Mouse (Mus musculus) right cerebral cortex, adult 2 months (tissue): ENCODE measurements around the gene Ptprd.

ENCODE experiments used
- DNase-seq, 2 experiments: peaks; one replicate each; pipeline ENCODE4 v3.0.0; 2021 to 2022; ENCODE audit warnings: low spot score in 2 of 2

Ptprd gene

DNA sequence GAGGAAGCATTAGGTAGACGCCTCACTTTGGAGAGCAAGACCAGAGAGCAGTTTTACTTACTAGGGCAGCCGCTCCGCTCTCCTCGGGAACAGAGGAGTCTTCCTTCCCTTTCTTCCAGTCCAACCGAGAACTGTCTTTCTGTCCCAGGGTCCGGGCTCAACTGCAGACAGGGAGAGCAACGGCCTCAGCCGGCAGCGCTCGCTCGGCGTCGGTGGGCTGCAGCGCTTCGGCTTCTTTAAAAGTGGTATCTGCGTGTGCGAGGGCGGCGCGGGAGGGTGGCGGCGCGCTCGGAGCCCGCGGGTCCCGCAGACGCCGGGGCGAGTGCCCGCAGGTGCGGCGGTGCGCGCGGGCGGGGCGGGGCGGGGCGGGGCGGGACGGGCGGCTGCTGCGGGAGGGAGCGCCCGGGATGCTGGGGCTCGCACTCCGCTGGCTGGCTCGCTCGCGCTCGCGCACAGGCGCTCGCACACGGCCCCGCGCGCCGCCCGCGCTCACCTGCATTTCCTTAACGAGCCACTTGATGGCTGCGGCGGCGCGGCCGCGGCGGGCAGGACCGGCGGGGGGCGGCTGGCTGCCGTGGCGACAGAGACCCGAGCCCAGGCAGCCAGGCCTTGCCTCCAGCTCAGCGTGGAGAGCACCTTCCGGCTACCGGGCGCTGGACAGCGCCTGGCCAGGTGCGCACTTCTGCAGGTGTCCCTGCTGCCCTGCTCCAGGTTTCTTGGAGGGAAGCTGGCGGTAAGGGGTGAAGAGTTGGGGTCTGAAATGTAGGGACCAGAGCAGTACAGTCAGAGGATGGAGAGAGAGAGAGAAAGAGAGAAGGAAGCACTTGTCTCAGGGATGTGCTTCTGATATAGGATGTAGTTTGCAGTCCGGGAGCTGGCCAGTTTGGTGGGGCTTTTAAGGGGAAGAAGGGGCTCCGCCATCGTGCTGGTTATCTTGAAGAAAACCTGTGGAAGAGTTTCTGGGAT is at the start of gene Ptprd:
Gene Ptprd (minus strand): TSS at position 433 of the 966 bp plus-strand sequence.
- peak; percentile 52 to 59 for DNase-seq

DNA sequence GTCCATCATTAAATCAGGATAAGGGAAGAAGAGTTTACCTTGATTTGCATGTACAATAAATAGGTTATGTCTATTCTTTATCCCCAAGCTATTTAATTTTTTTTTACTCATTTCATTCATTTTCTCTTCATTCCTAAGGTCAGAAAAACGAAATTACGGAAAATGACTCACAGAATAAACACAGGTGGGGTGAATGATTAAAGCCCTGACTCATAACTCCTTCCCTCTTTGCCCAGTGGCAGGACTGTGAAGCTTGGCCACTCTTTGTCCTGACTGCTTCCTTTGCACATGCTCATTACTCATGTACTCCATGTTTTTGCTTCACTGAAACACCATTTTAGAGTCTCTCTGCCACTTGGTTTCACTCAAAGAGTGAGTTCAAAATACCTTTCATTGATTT is 24.1 kb upstream of the Ptprd start:
- DNase-seq, result no peak

DNA sequence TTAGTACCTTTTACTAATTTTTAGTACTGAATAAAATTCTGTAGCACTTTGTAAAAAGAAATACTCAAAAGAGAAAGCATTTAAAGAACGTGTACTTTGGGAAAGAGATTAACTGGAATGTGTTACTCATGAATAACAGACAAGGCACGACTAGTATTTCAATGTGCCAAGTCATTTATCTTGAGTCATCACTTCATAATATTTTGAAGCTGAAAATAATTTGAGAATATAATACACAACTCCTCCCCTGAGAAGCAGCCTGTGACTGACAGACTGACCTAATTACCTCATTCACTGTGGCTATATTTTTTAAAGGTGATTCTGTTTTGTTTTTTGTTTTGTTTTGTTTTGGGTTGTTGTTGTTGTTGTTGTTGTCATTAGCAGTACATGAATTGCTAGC is 23.6 kb upstream of the Ptprd start:
- no peak for DNase-seq

DNA sequence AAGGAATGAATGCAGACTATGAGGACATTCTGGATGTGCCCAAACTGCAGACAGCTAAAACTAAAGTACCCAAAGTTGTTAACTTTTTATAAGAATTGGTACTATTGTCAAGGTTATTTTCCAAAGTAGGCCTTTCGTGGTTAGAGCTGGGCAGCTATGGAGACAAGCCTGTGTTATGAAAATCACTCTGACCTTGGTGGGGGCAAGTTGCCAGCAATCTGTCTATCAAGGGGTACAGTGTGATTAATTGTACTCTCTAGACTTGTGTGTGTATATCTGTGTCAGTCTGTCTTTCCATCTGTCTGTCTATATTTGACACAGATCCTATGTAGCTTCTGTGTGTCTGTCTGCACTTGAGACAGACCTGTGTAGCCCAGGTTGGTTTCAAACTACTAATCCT is 22.9 kb upstream of the Ptprd start:
- DNase-seq, result no peak

DNA sequence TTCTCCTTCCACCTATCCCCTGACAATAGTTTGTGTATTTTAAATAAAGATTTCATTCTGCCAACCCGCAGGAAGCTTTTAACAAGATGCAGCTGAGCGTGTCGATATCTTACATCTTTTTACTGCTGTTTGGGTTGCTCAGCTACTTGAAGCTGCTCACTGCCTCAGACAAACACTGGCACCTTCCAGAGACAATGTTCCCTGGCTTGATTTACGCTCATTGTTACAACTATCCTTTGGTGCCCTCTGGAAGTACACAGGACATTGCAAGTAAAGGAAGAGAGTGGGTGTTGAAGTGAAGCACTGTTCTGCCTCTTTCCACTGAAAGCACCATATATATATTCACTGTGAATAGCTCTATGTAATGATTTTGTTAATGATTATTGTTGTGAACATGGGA is 2.2 kb upstream of the Ptprd start:
- peak in 1 of 2 experiments; percentile 31 for DNase-seq

DNA sequence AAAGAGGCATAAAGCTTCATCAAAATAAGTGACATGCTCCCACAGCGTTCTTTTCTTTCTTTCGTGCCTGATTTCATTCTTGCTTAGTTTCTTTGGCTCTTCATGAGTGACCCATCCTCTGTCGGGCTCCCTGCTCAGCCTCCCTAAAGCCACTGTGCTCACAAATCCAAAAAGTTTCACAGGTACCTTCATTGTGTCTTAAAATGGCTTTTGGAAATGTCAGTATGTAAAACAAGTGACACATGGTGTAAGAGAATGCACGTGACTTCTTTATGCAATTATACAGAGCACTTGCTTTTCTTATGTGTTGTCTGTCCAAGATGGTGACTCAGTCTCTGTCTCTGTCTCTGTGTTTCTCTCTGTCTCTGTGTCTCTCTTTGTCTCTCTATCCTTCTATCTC is 1.2 kb upstream of the Ptprd start:
- DNase-seq, result peak in 1 of 2 experiments; percentile 24

DNA sequence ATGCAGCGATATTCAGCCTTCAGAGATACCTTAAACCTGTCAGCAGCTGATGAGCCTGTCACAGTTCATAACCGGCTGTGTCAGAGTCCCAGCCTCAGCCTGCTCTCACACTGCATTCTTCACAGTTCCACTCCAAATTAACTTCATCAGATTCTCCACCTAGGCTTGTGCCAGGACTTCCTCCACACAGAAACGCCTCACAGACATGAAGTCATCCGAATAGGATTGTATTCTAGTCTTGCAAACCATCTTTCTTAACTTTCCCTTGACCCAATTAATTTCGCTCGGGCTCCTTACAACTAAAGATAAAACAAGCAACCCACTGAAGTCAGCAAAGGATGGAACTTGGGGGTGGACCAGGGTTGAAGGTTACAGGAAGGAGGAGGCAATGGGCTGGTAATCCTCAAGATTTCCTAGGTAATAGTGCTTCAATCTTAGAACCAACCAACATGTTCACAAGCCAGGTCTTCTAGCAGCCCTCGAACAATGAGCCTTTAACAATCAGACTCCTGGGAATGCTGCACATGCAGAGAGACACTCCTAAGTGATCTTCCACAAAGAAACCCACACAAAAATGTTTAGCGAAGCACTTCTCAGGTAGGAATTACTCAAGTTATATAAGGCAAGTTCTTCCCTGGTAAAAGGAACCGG is 758 bp downstream of the Ptprd start:
- peak; percentile 45 to 60 for DNase-seq

DNA sequence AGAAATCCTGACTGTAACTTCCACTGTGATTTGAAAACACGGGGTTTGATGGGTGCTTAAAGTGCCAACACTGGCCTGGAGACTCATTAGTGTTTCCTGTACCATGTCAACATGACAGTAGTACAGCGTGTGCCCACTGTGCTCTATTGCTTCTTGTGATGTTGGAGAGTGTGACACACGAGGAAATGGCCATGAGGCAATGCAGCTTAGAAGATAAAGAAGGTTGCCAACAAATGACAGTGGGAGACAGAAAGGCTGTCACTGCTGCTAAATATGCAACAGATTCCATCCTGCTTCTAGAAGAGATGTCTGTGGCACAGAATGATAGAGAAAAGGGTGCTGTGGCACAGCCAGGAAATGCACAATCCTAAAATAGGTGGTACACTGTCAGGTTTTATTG is 6.7 kb downstream of the Ptprd start:
- DNase-seq, result no peak

DNA sequence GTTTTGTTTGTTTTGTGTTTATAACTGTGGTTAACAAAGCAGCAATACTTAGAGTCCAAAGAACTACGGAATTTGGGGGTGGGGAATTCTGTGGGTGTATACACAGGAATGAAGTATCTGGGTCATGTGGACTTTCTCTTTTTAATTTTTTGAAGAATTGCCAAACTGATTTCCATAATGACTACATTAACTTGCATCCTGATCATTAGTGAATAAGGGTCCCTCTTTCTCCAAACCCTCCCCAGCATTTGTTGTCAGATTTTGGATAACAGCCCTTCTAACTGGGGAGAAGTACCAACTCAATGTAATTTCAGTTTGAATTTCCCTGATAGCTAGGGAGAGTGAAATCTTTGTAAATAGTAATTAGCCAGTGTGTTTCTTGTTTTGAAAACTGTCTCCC is 43.3 kb downstream of the Ptprd start:
- no peak for DNase-seq

DNA sequence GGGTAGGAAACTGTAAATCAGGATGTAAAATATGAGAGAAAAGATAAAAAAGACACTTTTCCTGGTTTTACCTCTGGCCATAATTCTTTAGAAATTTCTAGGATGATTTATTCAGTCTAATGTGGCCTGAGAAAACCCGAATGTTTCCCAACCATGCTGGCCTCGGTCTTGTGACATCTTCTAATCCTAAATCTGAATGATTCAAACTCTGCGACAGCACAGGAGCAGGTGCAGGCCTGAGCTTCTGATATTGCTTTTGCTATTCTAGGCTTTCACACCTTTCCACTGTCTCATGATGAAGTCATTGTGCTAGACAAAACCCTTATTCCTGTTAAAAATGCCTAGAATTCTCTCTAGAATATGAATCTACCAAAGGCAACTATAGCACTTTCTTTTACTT is 51.3 kb downstream of the Ptprd start:
- peak in 1 of 2 experiments; percentile 17 for DNase-seq

DNA sequence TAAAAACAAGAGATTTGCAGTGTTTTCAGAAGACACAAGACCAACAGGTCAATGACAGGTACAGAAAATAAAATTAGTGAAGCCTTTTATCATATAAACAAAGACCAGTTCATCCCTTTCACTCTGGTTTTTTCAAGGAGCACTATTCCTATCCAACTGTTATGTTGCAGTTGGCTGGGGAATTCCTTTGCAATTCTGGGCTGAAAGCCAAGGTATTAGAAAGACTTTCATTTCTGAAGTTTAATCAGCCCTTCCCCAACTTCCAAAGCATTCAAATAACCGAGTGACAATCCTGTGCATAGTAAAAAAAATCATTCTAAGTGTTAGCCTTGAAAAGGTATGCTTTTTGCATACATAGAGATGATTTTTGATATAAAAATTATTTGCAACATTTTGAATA is 61.2 kb downstream of the Ptprd start:
- no peak for DNase-seq

DNA sequence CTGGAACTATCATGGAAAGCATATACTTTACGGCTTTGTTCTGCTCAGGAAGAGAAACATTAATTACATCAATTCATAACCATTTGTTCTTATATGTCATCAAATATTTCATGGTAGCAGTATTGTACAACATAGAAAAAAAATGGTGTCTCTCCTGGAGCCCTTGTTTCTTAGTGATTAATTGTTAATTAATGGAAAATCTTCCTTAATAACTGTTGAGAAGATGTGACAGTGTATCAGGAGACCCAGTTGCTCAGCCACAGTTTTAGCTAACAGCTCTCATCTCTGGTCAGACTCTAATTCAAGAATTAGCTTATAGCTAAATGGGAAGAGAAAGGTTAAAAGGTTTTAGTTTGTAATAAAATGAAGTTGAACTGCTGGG is 69.0 kb downstream of the Ptprd start:
- no peak for DNase-seq

DNA sequence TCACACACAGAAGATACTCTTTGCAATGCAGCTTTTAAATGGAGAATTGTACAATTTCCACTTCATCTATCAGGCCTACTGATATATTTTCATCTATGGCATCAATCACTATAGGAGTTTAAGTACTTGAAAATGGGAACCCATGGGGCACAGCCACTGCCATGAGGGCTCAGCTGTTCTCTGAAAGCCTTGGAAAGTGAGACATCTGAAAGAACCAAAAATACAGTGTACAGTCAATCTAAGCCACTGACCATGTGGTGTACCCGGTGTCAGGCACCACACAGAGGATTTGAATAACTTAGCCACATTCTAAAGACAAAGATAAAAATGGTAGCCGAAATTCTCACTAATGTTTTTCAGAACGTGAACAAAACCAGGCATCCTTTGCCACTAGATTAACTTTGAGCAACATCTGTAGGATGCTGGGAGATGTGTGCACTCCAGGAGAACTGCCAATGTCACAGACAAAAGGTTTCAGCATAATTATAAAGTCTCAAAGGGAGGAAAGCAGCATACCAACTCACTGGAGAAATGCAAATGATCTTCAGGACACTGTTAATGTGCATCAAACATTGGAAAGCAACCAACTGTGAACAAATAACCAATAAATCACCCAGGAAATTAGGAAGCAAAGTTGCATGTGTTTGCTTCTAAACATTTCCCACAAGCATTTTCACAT is 69.5 kb downstream of the Ptprd start:
- no peak for DNase-seq

DNA sequence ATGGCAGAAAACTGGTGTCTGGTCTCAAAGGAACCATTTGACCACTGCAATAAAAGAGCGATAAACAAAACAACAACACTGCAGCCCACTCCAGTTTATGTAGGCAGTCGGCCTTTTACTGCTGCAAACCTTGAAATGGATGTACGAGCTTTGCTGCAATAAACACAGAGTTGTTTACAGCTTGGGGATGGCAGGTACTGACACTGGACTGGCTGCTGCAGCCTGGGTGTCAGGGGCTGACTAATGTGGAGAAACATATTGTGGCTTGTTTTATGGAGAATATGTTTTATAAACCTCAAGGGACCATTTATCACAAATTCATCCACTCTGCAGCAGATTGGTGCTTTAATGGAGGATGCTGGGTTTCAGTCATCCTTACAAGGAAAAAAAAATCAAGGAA is 100.9 kb downstream of the Ptprd start:
- no peak for DNase-seq

DNA sequence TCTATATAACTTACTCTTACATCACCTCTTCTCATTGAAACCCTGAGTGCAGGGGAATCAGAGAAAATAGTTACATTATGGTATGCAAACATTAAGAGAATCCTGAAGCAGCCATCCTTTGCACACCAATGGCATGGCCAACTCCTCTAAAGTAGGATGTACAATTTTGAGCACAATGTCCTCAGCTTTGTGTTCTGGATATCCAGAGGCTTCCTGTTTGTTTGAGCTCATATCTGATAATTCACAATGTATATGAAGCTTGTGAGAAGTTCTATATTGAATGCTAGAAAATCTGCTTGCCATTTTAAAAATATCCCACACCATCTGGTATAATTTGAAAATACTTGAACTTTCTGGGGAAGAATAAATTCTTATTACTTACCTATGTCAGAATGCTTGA is 114.2 kb downstream of the Ptprd start:
- no peak for DNase-seq

DNA sequence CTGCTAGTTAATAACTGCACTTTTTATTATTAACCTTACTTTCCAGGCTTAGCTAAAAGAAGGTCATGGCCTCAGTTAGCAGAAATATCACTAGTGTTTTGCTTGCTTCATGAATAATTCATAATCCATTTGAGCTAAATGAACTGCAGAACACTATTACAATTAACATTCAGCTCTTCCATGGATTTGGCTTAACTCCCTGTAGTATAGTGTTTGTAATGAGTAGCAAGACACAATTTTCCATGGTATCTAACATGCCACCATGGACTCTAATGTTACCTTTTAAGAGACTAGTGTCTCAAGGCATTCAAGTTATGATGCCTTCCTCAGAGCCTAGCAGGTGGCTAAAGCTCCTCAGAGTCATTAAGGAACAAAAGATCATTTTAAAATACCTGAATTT is 129.0 kb downstream of the Ptprd start:
- DNase-seq, result no peak

DNA sequence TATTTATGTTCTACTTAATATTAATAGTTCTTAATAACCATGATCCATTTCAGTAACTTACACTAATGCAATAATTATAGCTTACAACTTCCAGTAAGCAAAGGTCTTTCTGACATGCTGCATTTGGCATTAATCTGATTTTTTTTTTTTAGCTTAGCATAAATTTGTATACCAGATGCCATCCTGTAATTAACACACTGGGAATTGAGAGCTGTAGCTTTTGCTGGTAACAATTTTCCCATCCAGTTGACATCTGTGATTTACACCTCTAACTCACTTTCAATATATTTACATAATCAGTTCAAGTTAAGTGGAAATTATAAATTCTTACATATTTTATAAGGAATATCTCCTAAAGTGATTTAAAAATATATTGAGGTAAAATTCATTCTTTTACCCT is 134.3 kb downstream of the Ptprd start:
- DNase-seq, result no peak

DNA sequence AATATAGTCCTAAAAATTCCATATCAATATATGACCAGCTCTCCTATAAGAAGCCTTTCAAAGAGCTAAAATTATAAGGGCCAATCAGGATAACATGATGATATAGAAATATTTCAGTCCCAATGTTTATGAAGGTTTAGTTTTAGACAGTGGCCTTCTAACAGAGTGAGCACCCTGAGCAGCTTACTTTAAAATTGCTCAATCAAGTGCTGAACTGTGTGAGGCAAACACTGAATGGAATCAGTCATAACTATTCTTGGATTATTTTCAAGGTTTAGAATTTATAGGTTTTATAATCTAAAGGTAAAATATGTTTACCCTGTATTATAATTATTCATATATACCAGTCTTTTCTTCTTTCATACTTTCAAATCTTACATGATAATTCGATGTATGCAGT is 134.7 kb downstream of the Ptprd start:
- DNase-seq, result no peak

DNA sequence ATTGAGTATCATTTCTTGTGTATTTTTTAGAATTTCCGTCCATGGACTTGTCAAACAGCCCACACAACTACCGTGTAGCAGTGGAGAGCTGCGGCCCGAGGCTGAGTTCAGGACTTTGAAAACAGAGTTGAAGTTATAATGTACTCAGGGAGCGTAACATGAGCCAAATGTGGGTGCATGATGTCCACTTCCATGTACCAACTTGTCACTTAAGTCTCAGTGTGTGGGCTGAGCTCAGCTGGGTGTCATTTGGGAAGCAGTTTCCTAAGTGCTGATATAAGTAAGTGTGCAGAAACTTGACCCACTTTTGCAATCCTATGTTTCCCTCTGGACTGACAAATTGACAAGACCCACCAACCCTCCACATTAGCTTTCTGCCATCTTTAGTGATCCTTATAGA is 173.4 kb downstream of the Ptprd start:
- DNase-seq, result peak in 1 of 2 experiments; percentile 7

DNA sequence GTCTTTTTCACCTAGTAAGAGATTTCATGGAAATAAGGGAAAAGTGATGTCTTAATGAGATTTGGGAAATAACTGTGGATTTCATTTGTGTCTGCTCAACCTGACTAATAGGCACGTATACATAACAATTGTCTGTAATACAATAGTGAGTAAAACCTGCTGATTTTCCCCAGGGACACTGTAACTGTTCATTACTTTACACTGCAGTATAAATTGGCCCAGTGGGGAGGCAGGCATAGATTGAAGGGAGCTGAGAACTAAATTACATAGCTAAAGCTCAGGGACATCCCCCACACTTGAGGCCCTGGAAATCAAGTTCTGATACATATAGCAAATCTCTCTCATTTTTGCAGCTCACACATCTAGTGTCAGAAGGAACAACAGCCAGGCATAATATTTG is 209.7 kb downstream of the Ptprd start:
- no peak for DNase-seq

DNA sequence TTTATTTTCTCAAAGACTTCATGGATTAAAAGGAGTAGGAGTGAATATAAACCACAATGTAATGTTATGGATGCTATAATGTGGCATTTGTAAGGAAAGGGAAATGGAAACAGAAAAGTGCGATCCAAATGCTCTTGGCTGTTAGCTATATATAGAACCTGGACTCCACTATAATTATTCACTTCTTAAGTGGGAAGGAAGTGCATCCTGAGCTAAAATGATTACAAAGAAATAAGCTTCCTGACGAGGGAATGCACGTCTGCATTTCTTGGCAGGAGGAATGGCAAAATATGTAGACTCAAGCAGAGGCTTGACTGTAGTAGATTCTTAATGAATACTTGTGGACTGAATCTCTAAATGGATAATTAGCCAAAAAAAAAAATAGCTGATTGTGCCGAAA is 219.1 kb downstream of the Ptprd start:
- DNase-seq, result no peak

DNA sequence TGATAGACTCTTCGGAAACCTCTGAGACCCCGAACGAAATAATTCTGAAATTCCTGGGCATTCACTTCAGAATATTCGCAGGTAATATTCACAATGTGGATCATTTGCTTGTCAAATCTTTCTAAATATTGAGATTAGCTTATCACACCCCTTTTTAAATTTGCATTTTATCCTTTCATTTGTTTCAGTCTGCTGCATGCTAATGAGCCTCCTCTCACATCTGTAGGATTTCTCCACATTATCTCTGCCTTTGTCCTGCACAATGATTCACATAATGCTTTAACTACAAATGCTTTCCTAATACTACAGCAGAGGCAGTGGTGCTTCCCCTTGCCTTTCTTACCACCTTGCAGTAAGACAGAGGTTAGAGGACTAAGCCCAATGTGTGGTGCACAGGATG is 229.7 kb downstream of the Ptprd start:
- DNase-seq, result no peak

DNA sequence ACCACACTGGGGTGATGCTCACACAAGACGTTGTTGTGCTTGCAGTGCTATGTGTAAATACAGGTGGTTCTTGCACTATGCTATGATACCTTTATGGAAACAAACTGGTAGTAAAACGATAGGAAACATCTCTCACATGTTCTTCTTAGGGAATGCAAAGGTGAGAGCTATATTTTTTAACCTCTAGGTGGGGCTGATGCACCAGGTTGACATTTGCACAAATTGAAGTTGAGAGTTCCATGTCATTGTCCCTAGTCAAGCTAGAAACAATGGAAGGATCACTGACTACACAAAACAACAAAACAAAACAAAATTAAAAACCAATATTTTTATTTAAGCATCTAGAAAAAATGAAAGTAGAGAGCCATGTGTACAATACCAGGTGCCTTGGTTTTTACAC is 250.1 kb downstream of the Ptprd start:
- peak in 1 of 2 experiments; percentile 10 for DNase-seq
